In genomic region chr17:27154881-27155280, GRCm38 (mm10) we compare ENCODE assay signal across 23 mouse cellular contexts. TPM values are rescaled to one million over a fixed set of nuclear protein-coding genes. Genes with fewer than 3 reads are reported as not detected.
A peak's percentile ranks its signal among the peaks of the same experiment; 100 is the strongest.
DNase-seq lines count a peak whose midpoint lies in the region; ATAC-seq lines count a peak whose summit lies in the region.
"Had no signal": no experiment of that assay in that cellular context is flagged by ENCODE, and none has a peak within 500 bp of the region (broad histone marks: within the 10 kb centered on the region; RNA-seq: fewer than 3 reads in every experiment).

No protein-coding gene starts in this region.

- ATAC-seq in heart, embryonic 16.5 days (replicated peaks; ENCODE audit: extremely low read depth, insufficient read depth, low FRiP score), result no peak
- no peak for ATAC-seq in limb, embryonic 15.5 days (ENCODE audit: insufficient number of reproducible peaks, low FRiP score, low TSS enrichment, low read depth)
- ATAC-seq: hindbrain, postnatal 0 days; intestine, embryonic 16.5 days; midbrain, embryonic 13.5 days had no signal

- WGBS in heart, embryonic 16.5 days, result 73% methylated on average over 6 of the region's 6 CpGs
- 45% methylated on average over 6 of the region's 6 CpGs for WGBS in limb, embryonic 15.5 days

- no peak for DNase-seq in heart, postnatal 4 days
- peak; percentile 39 for DNase-seq in adipocyte (ENCODE audit: low spot score)
- DNase-seq in spleen, postnatal 4 days (ENCODE audit: low spot score in 2 of 2), result no peak
- no peak for DNase-seq in spleen, postnatal 36 days (ENCODE audit: low spot score in 2 of 2)
- DNase-seq: adrenal gland, adult 8-10 months; kidney, adult 9 months; kidney, postnatal 14 days; lung, embryonic 14.5 days; retina, postnatal 1 day; spleen, adult 18-20 months; thymus, adult 18-20 months; thymus, postnatal 4 days had no signal

- peak overlapping the region; percentile 85 for H3K27ac ChIP-seq in heart, embryonic 16.5 days (ENCODE audit: low read length)
- peak overlapping the region; percentile 75 for H3K27ac ChIP-seq in brown adipose tissue, adult 24 weeks (replicated peaks; ENCODE audit: low read depth, low read length)
- H3K27ac ChIP-seq in limb, embryonic 15.5 days, result 0 out of 2 replicates have a peak overlapping the region, but pooled peaks have one; percentile 79
- H3K27ac ChIP-seq: midbrain, embryonic 13.5 days; neural tube, embryonic 13.5 days had no signal

- H3K4me1 ChIP-seq in heart, embryonic 16.5 days (ENCODE audit: control insufficient read depth, insufficient read depth, low read length), result peaks cover 30% of the 10 kb centered on the region
- peaks cover 13% of the 10 kb centered on the region for H3K4me1 ChIP-seq in brown adipose tissue, adult 24 weeks (ENCODE audit: control insufficient read depth, insufficient read depth, insufficient read length, low read length)
- peaks cover 44% of the 10 kb centered on the region for H3K4me1 ChIP-seq in limb, embryonic 15.5 days

- H3K27me3 ChIP-seq in heart, embryonic 16.5 days (ENCODE audit: control insufficient read depth, insufficient read depth, low read length), result no peaks in the 10 kb centered on the region
- no peaks in the 10 kb centered on the region for H3K27me3 ChIP-seq in limb, embryonic 15.5 days
- H3K27me3 ChIP-seq: midbrain, embryonic 13.5 days; neural tube, embryonic 13.5 days had no signal

- H3K4me2 ChIP-seq in heart, embryonic 16.5 days (ENCODE audit: low read depth, low read length), result no peak overlapping the region
- H3K4me2 ChIP-seq in limb, embryonic 15.5 days, result no peak overlapping the region
- H3K4me2 ChIP-seq: heart, embryonic 13.5 days; liver, embryonic 11.5 days; lung, embryonic 14.5 days; midbrain, embryonic 13.5 days; neural tube, embryonic 13.5 days had no signal

- H3K9me3 ChIP-seq in heart, embryonic 16.5 days (replicated peaks; ENCODE audit: control insufficient read depth, low read length), result no peaks in the 10 kb centered on the region
- no peaks in the 10 kb centered on the region for H3K9me3 ChIP-seq in limb, embryonic 15.5 days
- H3K9me3 ChIP-seq: heart, embryonic 13.5 days; megakaryocyte, embryonic 14.5 days; midbrain, embryonic 13.5 days; neural tube, embryonic 13.5 days had no signal

- H3K9ac ChIP-seq in heart, embryonic 16.5 days (ENCODE audit: low read length), result no peak overlapping the region
- H3K9ac ChIP-seq in limb, embryonic 15.5 days, result no peak overlapping the region
- H3K9ac ChIP-seq: lung, embryonic 14.5 days; midbrain, embryonic 13.5 days; neural tube, embryonic 13.5 days had no signal

- H3K4me3 ChIP-seq in heart, embryonic 16.5 days (ENCODE audit: low read length), result no peak overlapping the region
- H3K4me3 ChIP-seq in brown adipose tissue, adult 24 weeks (ENCODE audit: insufficient read depth, low read depth, low read length), result no peak overlapping the region
- H3K4me3 ChIP-seq in limb, embryonic 15.5 days, result no peak overlapping the region
- H3K4me3 ChIP-seq: heart, embryonic 13.5 days; megakaryocyte, embryonic 14.5 days; midbrain, embryonic 13.5 days; neural tube, embryonic 13.5 days had no signal

- no peaks in the 10 kb centered on the region for H3K36me3 ChIP-seq in heart, embryonic 16.5 days (ENCODE audit: control insufficient read depth, insufficient read depth)
- no peaks in the 10 kb centered on the region for H3K36me3 ChIP-seq in limb, embryonic 15.5 days
- H3K36me3 ChIP-seq: heart, embryonic 13.5 days; midbrain, embryonic 13.5 days; neural tube, embryonic 13.5 days had no signal

RNA-seq across cellular contexts. Expression of gene Ip6k3, which starts 12.7 kb away (rescaled TPM):
- 0.44 and 0.49 TPM in 2 replicates for polyA plus RNA-seq in heart, embryonic 16.5 days (2015; fragmentation: Nextera tagmentation; extraction: Ambion mirVana)
- 1 to 10 TPM; 3.6 to 4.0 TPM for total RNA-seq in heart, postnatal 4 days (2021)
- 0.44 TPM in 1 of 2 replicates, not detected in the other for polyA plus RNA-seq in brown adipose tissue, adult 24 weeks (2012; ENCODE audit: insufficient read depth, insufficient read length, missing spikeins)
- 0.44 and 1.7 TPM in 2 replicates for polyA plus RNA-seq in limb, embryonic 15.5 days (2015; fragmentation: Nextera tagmentation; extraction: Ambion mirVana)
- total RNA-seq: hindbrain, postnatal 0 days; MEL had no signal
- polyA plus RNA-seq: lung, embryonic 14.5 days had no signal

RNA-seq across cellular contexts. Expression of gene Uqcc2, which starts 21.2 kb away (rescaled TPM):
- 272 and 283 TPM in 2 replicates for polyA plus RNA-seq in heart, embryonic 16.5 days (2015; fragmentation: Nextera tagmentation; extraction: Ambion mirVana)
- 100 to 1,000 TPM; 256 to 274 TPM for total RNA-seq in heart, postnatal 4 days (2021)
- polyA plus RNA-seq in brown adipose tissue, adult 24 weeks (2012; ENCODE audit: insufficient read depth, insufficient read length, missing spikeins), result 311 and 350 TPM in 2 replicates
- 276 and 289 TPM in 2 replicates for polyA plus RNA-seq in limb, embryonic 15.5 days (2015; fragmentation: Nextera tagmentation; extraction: Ambion mirVana)

RNA-seq across cellular contexts. Expression of gene Lemd2, which starts 49.4 kb away (rescaled TPM):
- polyA plus RNA-seq in heart, embryonic 16.5 days (2015; fragmentation: Nextera tagmentation; extraction: Ambion mirVana), result 6.3 and 8.7 TPM in 2 replicates
- 10 to 100 TPM; 35.3 to 36.4 TPM for total RNA-seq in heart, postnatal 4 days (2021)
- 12.3 and 19.7 TPM in 2 replicates for polyA plus RNA-seq in brown adipose tissue, adult 24 weeks (2012; ENCODE audit: insufficient read depth, insufficient read length, missing spikeins)
- 9.7 and 15.3 TPM in 2 replicates for polyA plus RNA-seq in limb, embryonic 15.5 days (2015; fragmentation: Nextera tagmentation; extraction: Ambion mirVana)
